Mouse (Mus musculus): ENCODE measurements around the gene Fanca. TPM values are rescaled to one million over a fixed set of nuclear protein-coding genes. Genes with fewer than 3 reads are reported as not detected.

The Fanca gene
- total and polyA plus RNA-seq, 2 experiments from 2014 or later, result 6.7 to 37.1 TPM

GRCm38 (mm10) chr8:123331301-123331700, 12.9 kb upstream of the Fanca start:
- DNase-seq (ENCODE audit: low spot score) (no peak), ATAC-seq (ENCODE audit: insufficient read depth, low read depth) (no peak)
- no peak overlapping the region for H3K4me2 ChIP-seq (ENCODE audit: low read depth, low read length)
- WGBS, result 34% methylated on average over 2 of the region's 2 CpGs
- no peaks in the 10 kb centered on the region for H3K36me3 ChIP-seq (replicated peaks; ENCODE audit: control insufficient read depth, insufficient read depth, low read length)
- H3K9me3 ChIP-seq (replicated peaks; ENCODE audit: control insufficient read depth, low read length), result no peaks in the 10 kb centered on the region
- H3K4me1 ChIP-seq (ENCODE audit: control insufficient read depth, insufficient read depth), result no peaks in the 10 kb centered on the region
- no peak overlapping the region for H3K9ac ChIP-seq (replicated peaks; ENCODE audit: low read depth, low read length)
- no peak overlapping the region for H3K4me3 ChIP-seq (ENCODE audit: low read depth, low read length)
- H3K27me3 ChIP-seq (ENCODE audit: control insufficient read depth, insufficient read depth, low read length), result peaks cover 41% of the 10 kb centered on the region
- no peak overlapping the region for H3K27ac ChIP-seq (ENCODE audit: low read depth)
- TF ChIP-seq EP300 (IDR thresholded peaks at IDR 0.05; ENCODE audit: low read depth) (no peak), CTCF (IDR thresholded peaks at IDR 0.05; ENCODE audit: low read depth) (no peak)

DNA sequence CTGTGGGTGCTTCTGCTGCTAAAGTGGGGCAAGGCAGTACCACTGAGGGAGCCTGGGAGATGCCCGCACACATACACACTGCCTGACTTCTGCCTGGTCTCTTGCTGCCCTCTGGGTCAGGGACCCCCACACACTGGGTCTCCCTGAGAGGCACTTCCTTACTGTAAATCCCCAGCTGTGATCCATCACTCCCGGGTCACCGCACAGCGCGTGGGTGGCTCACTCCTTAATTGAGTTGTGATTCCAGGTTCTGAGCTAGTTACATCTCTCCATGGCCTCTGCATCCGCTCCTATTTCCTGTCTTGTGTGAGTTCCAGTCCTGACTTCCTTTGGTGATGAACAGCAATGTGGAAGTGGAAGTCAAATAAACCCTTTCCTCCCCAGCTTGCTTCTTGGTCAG, 12.3 kb upstream of the Fanca start:
- DNase-seq (ENCODE audit: low spot score), result no peak
- Histone ChIP-seq H3K9me3 (replicated peaks; ENCODE audit: control insufficient read depth, low read length) (no peaks in the 10 kb centered on the region), H3K27me3 (ENCODE audit: control insufficient read depth, insufficient read depth, low read length) (peaks cover 41% of the 10 kb centered on the region), H3K4me1 (ENCODE audit: control insufficient read depth, insufficient read depth) (no peaks in the 10 kb centered on the region), H3K4me2 (ENCODE audit: low read depth, low read length) (no peak overlapping the region), H3K36me3 (replicated peaks; ENCODE audit: control insufficient read depth, insufficient read depth, low read length) (no peaks in the 10 kb centered on the region), H3K9ac (replicated peaks; ENCODE audit: low read depth, low read length) (no peak overlapping the region), H3K27ac (ENCODE audit: low read depth) (no peak overlapping the region), H3K4me3 (ENCODE audit: low read depth, low read length) (no peak overlapping the region)
- 56% methylated on average over 6 of the region's 6 CpGs for WGBS
- ATAC-seq (ENCODE audit: insufficient read depth, low read depth), result no peak
- no peak for TF ChIP-seq CTCF (IDR thresholded peaks at IDR 0.05; ENCODE audit: low read depth)
- no peak for TF ChIP-seq EP300 (IDR thresholded peaks at IDR 0.05; ENCODE audit: low read depth)

- Histone ChIP-seq H3K36me3 (replicated peaks; ENCODE audit: control insufficient read depth, insufficient read depth, low read length) (no peaks in the 10 kb centered on the region), H3K4me1 (ENCODE audit: control insufficient read depth, insufficient read depth) (no peaks in the 10 kb centered on the region), H3K27ac (ENCODE audit: low read depth) (no peak overlapping the region), H3K4me2 (ENCODE audit: low read depth, low read length) (no peak overlapping the region), H3K9ac (replicated peaks; ENCODE audit: low read depth, low read length) (no peak overlapping the region), H3K9me3 (replicated peaks; ENCODE audit: control insufficient read depth, low read length) (no peaks in the 10 kb centered on the region), H3K4me3 (ENCODE audit: low read depth, low read length) (no peak overlapping the region), H3K27me3 (ENCODE audit: control insufficient read depth, insufficient read depth, low read length) (peaks cover 38% of the 10 kb centered on the region)
- 69% methylated on average over 5 of the region's 5 CpGs for WGBS
- no peak for ATAC-seq (ENCODE audit: insufficient read depth, low read depth)
- no peak for DNase-seq (ENCODE audit: low spot score)
- TF ChIP-seq CTCF (IDR thresholded peaks at IDR 0.05; ENCODE audit: low read depth), result no peak
- no peak for TF ChIP-seq EP300 (IDR thresholded peaks at IDR 0.05; ENCODE audit: low read depth)
Observed at GRCm38 (mm10) chr8:123329961-123330360, 11.6 kb upstream of the Fanca start.

DNA sequence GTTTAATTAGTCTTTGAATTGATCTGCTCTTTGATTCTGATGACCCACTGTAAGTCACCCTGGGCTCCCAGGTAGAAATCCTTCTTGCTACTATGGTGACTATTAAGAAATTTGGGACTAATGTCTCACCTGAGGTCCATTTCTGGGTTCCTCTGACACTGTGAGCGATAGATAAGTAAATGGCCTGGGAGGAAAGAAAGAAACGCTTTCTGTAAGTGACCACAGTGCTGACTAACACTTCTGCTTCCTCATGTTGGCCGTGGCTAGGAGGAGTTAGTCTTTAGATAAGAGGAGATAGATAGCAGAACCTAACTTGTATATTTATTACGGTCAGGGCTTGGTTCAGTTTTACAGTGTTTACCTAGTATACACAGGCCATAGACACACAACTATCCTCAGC, 11.0 kb upstream of the Fanca start:
- no peak overlapping the region for H3K9ac ChIP-seq (replicated peaks; ENCODE audit: low read depth, low read length)
- no peaks in the 10 kb centered on the region for H3K4me1 ChIP-seq (ENCODE audit: control insufficient read depth, insufficient read depth)
- no peaks in the 10 kb centered on the region for H3K9me3 ChIP-seq (replicated peaks; ENCODE audit: control insufficient read depth, low read length)
- H3K27ac ChIP-seq (ENCODE audit: low read depth), result no peak overlapping the region
- DNase-seq (ENCODE audit: low spot score) (no peak), ATAC-seq (ENCODE audit: insufficient read depth, low read depth) (no peak)
- WGBS, result 41% methylated on average over 4 of the region's 4 CpGs
- peaks cover 33% of the 10 kb centered on the region for H3K27me3 ChIP-seq (ENCODE audit: control insufficient read depth, insufficient read depth, low read length)
- no peak overlapping the region for H3K4me3 ChIP-seq (ENCODE audit: low read depth, low read length)
- H3K36me3 ChIP-seq (replicated peaks; ENCODE audit: control insufficient read depth, insufficient read depth, low read length), result no peaks in the 10 kb centered on the region
- TF ChIP-seq CTCF (IDR thresholded peaks at IDR 0.05; ENCODE audit: low read depth) (no peak), EP300 (IDR thresholded peaks at IDR 0.05; ENCODE audit: low read depth) (no peak)
- H3K4me2 ChIP-seq (ENCODE audit: low read depth, low read length), result no peak overlapping the region

DNA sequence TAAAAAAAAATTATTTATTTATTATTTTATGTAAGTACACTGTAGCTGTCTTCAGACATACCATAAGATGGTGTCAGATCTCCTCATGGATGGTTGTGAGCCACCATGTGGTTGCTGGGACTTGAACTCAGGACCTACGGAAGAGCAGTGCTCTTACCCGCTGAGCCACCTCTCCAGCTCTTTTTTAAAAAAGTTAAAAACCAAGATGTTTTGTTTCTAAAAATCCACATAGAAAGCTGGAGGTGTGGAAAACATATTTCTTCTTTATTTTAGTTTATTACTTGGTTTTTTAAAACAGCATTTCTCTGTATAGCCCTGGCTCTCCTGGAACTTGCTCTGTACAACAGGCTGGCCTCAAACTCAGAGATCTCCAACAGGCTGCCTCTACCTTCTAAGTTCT, 10.2 kb upstream of the Fanca start:
- TF ChIP-seq CTCF (IDR thresholded peaks at IDR 0.05; ENCODE audit: low read depth) (no peak), EP300 (IDR thresholded peaks at IDR 0.05; ENCODE audit: low read depth) (no peak)
- 92% methylated on average over 2 of the region's 2 CpGs for WGBS
- DNase-seq (ENCODE audit: low spot score) (no peak), ATAC-seq (ENCODE audit: insufficient read depth, low read depth) (no peak)
- no peak overlapping the region for H3K4me2 ChIP-seq (ENCODE audit: low read depth, low read length)
- H3K4me1 ChIP-seq (ENCODE audit: control insufficient read depth, insufficient read depth), result no peaks in the 10 kb centered on the region
- H3K9ac ChIP-seq (replicated peaks; ENCODE audit: low read depth, low read length), result no peak overlapping the region
- H3K27me3 ChIP-seq (ENCODE audit: control insufficient read depth, insufficient read depth, low read length), result peaks cover 25% of the 10 kb centered on the region
- no peaks in the 10 kb centered on the region for H3K9me3 ChIP-seq (replicated peaks; ENCODE audit: control insufficient read depth, low read length)
- H3K36me3 ChIP-seq (replicated peaks; ENCODE audit: control insufficient read depth, insufficient read depth, low read length), result no peaks in the 10 kb centered on the region
- H3K27ac ChIP-seq (ENCODE audit: low read depth), result no peak overlapping the region
- no peak overlapping the region for H3K4me3 ChIP-seq (ENCODE audit: low read depth, low read length)

- H3K4me1 ChIP-seq (ENCODE audit: control insufficient read depth, insufficient read depth), result peaks cover 6% of the 10 kb centered on the region; the same call in 1 of the 2 replicates
- peak; percentile 36 for DNase-seq (ENCODE audit: low spot score)
- no peak overlapping the region for H3K4me2 ChIP-seq (ENCODE audit: low read depth, low read length)
- no peaks in the 10 kb centered on the region for H3K9me3 ChIP-seq (replicated peaks; ENCODE audit: control insufficient read depth, low read length)
- WGBS, result 20% methylated on average over 7 of the region's 7 CpGs
- ATAC-seq (ENCODE audit: insufficient read depth, low read depth), result no peak
- H3K4me3 ChIP-seq (ENCODE audit: low read depth, low read length), result no peak overlapping the region
- H3K9ac ChIP-seq (replicated peaks; ENCODE audit: low read depth, low read length), result no peak overlapping the region
- H3K27ac ChIP-seq (ENCODE audit: low read depth), result no peak overlapping the region
- TF ChIP-seq CTCF (IDR thresholded peaks at IDR 0.05; ENCODE audit: low read depth) (peak; percentile 69), EP300 (IDR thresholded peaks at IDR 0.05; ENCODE audit: low read depth) (no peak)
- no peaks in the 10 kb centered on the region for H3K27me3 ChIP-seq (ENCODE audit: control insufficient read depth, insufficient read depth, low read length)
- H3K36me3 ChIP-seq (replicated peaks; ENCODE audit: control insufficient read depth, insufficient read depth, low read length), result no peaks in the 10 kb centered on the region
Observed at GRCm38 (mm10) chr8:123319522-123320164, 1.3 kb upstream of the Fanca start.
